Mouse (Mus musculus): ENCODE measurements at regions not wholly inside any gene's neighbourhood (a gene's known extent, or its start where the extent isn't known, plus 50 kb on each side); places are given as distances from the start of the nearest gene placed in this dataset.

DNA sequence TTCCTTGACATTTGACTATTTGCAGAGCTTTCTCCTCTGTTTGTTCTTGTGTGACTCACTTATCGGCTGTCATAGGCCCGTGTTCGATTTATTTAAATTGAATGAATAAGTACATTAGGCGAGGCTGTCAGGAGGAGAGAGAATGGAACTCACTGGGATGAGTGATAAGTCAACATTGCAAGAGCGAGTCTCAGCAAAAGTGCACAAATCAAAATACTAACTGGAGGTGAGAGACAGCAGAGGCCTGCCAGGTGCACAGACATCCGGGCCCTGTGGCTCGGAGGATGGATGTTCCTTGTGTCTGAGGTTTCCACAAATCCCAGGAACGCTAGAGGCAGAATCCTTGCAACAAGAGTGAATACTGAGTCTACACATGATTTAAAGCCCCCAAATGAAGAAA, 410.6 kb downstream of the Gm45692 start:
- DNase-seq, result no peak

DNA sequence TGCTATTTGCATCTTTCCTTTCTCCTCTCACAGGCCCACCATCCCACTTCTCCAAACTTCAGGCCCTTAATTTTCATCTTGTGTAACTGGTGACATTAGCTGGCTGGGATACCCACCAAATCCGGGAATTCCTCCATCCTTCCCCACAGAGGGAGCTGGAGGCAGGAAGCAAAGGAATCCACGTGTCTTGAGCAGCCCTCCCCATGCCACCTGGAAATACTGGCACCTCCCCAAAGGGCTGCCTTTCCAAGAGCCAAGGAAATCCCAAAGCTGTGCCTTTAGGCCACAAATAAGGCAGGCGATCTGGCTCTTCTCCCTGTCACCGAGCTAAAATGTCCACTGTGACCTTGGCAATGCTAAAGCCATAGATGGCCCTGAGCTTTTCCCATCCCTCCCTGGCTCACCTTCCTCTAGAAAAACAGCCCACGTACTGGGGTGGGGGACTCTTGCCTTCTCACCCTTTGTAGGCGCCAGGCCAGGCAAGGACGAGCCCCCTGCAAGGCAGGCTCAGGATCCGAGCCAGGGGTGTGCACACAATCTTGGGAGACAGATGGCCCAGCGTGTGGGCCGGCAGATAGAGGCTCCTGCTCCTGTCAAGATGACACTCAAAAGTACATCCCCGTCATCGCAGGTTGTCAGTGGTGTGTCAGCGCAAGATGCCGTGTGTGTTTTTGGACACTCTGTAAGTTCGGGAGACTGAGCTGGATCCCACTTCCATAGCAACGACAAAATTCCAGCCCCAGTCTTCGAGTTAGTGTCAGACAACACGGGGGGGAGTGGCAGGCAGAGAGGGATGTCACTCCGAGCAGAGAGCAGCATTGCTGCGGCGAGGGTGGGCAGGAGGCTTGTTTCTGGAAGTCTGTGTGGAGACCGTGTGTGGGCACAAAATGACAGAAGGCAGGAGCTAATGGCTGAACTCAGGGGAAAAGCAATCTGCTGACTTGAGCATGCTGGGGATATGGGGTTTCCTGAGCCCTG, 414.4 kb downstream of the Gm45692 start:
- DNase-seq, result no peak

DNA sequence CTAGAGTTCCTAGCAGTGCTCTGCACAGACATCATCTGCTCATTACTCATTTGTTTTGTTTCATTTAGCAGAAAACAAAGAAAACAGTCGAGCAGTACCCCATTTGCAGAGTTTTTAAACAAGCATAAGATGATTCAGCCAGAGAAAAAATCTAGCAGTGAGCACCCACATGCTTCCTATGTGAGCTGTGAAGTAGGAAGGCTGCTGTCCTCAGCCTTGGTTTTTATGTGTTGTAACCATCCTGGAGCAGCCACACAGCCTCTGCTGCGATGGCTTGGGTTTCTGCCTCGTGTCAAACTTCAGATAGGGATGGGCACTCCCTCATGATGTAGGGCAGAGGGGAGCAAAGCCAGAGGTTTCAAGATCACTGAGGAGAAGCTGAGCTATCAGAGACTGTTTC, 416.5 kb downstream of the Gm45692 start:
- DNase-seq, result no peak

GRCm38 (mm10) chr8:26553691-26554090, 423.4 kb upstream of the Zfp703 start:
- no peak for DNase-seq

- no peak for DNase-seq
These were observed 417.9 kb upstream of the Zfp703 start for GRCm38 (mm10) chr8:26559196-26559595.

DNA sequence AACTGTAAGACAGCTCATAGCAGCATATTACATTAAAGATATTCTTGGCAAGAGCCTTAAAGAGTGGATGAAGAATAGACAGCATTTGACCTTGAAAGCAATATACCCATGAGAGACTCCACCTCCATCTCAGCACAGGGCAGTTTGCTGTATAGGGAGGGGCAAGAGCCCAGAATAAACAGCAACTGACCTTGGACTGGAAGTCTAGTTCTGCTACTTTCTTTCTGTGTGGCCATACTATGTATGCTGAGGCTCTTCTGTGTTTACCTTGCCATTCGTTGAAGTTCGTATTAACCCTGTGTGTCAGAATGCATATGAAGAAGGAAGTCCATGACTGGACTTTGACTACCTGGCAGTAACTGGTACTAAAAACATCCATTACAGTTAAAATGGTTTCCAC, 414.0 kb upstream of the Zfp703 start:
- no peak for DNase-seq

GRCm38 (mm10) chr8:26564254-26564653, 412.9 kb upstream of the Zfp703 start:
- no peak for DNase-seq

- no peak for DNase-seq
These were observed 408.6 kb upstream of the Zfp703 start for GRCm38 (mm10) chr8:26568423-26569060.

GRCm38 (mm10) chr8:26588841-26589240, 388.3 kb upstream of the Zfp703 start:
- no peak for DNase-seq

GRCm38 (mm10) chr8:26590591-26591212, 386.4 kb upstream of the Zfp703 start:
- DNase-seq, result no peak

GRCm38 (mm10) chr8:26591266-26591665, 385.9 kb upstream of the Zfp703 start:
- DNase-seq, result no peak

- DNase-seq, result no peak
These were observed 383.4 kb upstream of the Zfp703 start for GRCm38 (mm10) chr8:26593536-26594368.

DNA sequence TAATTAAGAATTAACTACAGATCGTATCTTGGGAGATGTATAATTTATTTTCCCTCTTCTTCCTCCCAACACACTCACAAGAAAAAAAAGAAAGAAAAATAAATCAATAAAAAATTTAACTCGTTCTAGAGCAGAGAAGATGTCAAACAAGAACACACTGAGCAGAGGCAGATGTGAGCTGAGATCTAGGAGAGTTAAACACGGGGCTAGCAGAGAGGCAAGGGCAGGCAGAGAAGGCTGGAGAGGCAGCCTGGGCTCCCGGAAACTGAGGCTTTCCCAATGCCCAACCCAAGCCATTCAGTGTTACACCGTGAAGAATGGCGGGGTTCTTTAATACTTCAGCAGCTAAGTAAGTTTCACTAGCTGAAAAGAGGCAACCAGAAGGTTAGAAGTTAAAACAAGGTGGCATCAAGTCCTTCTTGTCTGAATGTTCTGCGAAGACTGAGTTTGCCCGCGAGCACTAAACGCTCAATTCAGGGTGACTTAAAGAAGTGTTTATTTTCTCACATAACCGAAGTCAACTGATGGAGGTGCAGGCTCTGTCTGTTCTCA, 382.7 kb upstream of the Zfp703 start:
- DNase-seq, result no peak

- DNase-seq, result no peak
These were observed 381.6 kb upstream of the Zfp703 start for GRCm38 (mm10) chr8:26595431-26596018.

DNA sequence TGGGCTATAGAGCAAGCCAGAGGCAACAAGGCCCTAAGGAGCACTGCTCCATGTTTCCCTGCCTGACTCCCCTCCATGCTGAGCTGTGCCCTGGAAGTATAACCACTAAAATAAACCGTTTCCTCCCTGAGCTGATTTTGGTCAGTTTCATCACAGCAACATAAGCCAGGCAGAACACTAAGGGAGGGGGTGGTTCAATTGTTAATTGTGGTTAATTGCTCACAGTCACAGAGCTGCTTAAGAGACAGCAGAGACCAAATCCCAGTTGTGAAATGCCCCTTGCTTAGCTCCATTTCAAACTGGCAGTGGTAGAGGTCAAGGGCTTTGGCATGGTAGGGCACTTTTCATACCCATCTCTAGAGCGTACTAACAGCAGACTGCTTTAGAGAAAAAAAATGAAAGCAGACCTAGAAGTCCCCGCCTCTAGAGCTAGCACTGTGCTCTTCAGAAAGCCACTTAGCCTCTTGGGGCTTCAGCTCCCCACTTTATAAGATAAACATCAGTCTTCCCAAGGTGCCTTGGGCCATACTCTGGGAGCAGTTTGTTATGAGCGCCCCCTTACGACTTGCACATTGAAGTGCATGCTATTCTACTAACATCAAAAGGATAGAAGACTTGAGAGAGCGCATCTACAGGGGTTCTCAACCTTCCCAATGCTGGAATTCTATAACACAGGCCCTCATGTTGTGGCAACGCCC, 380.3 kb upstream of the Zfp703 start:
- no peak for DNase-seq

GRCm38 (mm10) chr8:26598520-26598919, 378.6 kb upstream of the Zfp703 start:
- no peak for DNase-seq

DNA sequence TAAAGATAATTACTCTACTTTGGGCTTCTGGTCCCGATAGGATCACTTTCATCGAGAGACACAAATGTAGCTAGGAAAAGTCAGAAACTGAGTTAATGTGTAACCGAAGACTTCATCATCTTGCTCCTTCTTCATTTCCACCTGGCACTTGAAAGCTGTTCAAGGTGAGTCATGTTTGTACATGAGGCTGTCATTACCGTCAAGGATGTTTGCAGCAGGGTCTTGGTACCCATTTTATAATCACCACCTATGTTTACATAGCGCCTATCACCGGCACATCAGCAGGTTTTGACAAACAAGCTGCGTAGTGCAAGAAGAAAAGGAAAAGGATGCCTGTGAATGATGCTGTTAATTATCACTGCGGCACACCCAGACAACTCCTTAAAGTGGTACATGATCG, 377.0 kb upstream of the Zfp703 start:
- no peak for DNase-seq

DNA sequence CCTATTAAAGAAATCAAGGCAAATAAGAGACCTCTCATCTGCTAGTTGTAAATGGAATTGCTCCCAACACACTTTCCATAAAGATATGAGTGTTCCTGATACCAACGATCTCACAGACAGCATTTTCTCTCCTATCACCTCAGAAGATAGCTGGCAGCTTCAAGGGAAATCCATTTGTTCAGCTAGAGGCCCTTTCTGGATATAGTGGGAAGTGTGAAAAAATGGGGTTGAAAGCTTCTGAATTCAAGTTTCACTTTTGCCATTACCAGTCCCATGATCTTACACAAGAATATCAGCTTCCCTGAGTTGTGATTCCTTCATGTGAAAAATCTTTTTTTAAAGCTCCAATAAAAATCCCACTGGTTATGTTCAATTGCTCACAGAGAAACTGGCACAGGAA, 369.1 kb upstream of the Zfp703 start:
- DNase-seq, result no peak

DNA sequence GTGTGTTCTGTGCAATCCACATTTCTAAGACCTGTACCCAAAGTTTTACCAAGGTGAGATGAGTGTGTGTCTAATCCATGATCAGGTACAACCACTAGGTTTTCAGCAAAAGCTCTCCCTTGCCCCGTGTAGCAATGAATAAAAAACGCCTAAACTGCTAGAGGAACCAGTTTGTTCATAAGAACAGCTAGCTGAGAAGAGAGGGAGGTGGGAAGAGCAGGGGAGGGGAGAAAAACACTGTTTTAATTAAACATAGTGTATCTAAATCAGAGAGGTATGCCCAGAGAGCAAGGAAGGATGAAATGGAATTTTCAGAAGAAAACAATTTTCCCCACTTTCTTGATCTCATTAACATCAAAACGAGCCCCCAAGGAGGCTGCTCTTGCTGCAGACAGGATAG, 368.5 kb upstream of the Zfp703 start:
- no peak for DNase-seq

DNA sequence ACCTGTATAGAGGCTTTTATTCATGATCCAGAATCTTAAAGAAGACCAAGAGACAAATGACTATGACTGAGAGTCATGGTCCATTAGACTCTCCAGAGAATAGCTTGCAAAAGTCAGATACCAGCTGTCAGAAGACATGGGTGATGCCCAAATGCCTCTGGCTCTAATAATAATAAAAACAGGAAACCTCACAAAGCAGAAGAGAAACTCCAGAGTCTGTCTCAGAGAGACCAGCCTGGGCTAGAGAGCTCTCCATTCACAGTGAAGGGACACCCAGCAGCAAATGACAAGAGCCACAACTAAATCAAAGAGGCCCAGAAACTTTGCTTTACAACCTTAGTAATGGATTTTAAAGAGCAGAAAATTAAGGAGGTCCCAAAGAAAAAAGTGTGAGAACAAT, 365.0 kb upstream of the Zfp703 start:
- no peak for DNase-seq

- no peak for DNase-seq
These were observed 354.6 kb upstream of the Zfp703 start for GRCm38 (mm10) chr8:26622311-26623052.

All from thymus, postnatal 36 days (tissue).